Mouse (Mus musculus): ENCODE data around the gene Ambra1.

Ambra1 gene

GRCm38 (mm10) chr2:91921790-91922570 lies 192.0 kb downstream of the Ambra1 start:
- DNase-seq, result peak; percentile 90

DNA sequence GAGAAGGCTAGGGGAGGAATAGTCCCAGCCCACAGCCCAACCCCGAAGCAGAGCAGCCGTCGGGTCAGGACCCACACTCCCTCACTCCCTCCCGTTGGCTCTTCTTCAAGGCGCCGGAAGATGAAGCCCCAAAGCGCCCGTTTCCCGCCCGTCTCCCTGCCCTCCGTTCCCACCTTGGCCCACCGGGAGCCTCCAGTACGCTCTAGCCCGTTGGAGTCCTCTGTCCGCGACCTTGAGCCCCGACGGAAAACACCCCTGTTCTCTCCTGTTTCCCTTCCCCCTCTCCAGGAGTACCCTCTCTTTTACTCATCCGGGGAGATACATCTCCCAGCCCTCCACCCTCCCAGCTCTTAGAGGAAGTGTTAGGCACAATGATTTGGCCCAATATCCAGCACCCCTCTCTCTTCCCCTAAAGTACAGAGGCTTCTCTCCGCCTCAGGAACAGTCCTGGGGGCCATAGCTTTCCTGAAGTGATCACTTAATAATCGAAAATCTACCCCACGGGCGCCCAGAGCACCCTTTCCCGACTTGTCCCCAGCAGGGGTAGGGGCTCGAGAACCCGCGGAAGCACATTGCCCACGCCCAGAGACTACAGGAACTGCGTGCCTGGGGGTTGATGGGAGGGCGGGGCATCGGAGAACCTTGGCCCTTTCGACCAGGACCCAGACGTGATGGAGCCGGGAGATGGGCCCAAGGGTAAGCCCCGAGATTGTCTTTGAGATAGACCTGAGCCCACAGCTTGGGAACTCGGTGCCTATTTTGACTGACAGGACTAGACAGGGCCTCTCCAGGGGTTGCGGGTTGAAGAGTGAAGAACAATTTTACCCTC lies 192.9 kb downstream of the Ambra1 start:
- no peak for DNase-seq

DNA sequence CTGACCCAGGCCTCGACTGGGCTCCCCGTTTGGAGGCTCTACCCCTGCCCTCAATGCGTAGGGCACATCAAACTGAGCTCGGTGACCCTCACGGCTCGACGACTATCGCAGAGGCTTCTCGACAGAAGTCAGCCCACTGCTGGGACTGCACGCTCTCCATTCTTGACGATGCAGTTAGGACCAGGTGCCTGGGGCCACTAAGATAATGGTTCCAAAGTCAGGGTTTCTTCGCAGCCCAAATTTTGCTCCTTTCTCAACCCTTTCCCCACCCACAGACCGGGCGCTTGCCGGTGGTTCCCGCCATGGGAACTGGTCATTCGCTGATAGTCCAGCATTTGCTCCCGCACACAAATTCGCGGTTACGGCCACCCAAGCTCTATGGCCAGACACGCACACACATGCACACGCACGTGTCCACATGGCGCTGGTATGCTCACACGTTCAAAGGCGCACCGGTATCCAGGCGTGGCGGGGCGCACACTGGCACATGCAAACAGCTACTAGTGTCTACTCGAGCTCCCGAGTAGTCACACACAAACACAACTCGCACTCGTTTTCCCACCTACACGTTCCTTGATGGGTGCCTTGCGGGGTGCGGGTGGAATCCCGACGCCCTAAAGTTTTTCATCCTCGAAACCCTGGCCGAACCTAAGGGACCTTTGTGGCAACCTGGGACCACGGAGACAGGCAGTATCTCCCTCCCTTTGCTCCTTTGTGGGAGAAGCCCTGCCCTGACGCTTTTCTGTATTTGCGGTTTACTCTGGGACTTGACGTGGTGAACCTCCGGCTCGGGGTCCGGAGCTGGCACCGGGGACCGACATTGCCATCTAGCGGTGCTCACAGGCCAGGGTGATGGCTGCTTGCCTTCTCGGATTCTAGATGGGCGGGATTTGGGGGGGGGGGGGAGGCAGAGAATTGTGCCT lies 193.7 kb downstream of the Ambra1 start:
- DNase-seq, result peak; percentile 84

- no peak for DNase-seq
Observed at GRCm38 (mm10) chr2:91924726-91925125, 194.8 kb downstream of the Ambra1 start.

GRCm38 (mm10) chr2:91925442-91925841 lies 195.5 kb downstream of the Ambra1 start:
- no peak for DNase-seq

- no peak for DNase-seq
Observed at GRCm38 (mm10) chr2:91926949-91927348, 197.0 kb downstream of the Ambra1 start, which contains the start of gene Chrm4. TSS of gene Chrm4 (plus strand) at chr2:91927249.

GRCm38 (mm10) chr2:91927826-91928533 lies 198.0 kb downstream of the Ambra1 start:
- DNase-seq, result peak; percentile 89

GRCm38 (mm10) chr2:91928534-91929350 lies 198.8 kb downstream of the Ambra1 start:
- DNase-seq, result no peak

DNA sequence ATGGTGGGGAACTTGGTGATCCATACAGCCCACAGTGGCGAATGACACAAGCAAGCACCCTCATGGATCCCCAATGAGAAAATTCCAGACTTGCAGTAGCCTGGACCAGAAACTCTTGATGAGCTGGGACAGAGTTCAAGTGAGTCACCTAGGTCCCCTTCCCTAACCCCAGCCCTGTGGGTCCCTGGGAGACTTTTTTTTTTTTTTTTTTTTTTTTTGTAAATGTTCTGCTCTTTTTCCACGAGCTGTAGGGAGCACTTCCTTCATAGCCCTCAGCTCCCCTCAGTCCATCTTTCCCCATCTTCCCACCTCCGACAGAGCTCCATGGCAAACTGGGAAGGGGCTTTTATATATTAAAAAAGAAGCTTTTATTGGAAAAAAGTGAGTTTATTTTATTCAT lies 199.5 kb downstream of the Ambra1 start:
- no peak for DNase-seq

GRCm38 (mm10) chr2:91929936-91930335 lies 200.0 kb downstream of the Ambra1 start:
- DNase-seq, result peak; percentile 90

DNA sequence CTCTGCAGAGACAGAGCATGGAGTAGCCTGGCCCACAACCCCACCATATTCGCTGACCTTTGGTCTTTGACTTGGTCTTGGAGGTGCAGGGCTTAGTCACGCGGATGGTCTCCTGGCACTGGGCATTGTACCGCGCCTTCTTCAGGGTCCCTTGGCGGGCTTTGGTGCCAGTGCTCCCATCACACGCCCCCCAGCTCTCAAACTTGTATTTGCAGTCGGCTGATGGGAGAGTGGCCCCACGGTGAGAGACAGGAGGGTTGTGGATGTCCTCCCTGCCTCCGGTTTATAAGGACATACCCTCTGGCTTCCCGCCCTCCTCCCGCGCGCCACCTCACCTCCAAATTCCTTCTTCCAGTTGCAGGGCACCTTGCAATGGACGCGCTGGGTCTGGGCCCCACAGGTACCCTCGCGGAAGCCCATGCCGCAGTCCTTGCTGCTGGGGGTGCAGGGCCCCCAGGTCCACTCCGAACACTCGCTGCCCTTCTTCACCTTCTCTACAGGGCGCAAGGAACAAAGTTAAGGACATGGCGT lies 200.9 kb downstream of the Ambra1 start:
- DNase-seq, result peak; percentile 29

- DNase-seq, result peak; percentile 89
Observed at GRCm38 (mm10) chr2:91931328-91932159, 201.6 kb downstream of the Ambra1 start.

DNA sequence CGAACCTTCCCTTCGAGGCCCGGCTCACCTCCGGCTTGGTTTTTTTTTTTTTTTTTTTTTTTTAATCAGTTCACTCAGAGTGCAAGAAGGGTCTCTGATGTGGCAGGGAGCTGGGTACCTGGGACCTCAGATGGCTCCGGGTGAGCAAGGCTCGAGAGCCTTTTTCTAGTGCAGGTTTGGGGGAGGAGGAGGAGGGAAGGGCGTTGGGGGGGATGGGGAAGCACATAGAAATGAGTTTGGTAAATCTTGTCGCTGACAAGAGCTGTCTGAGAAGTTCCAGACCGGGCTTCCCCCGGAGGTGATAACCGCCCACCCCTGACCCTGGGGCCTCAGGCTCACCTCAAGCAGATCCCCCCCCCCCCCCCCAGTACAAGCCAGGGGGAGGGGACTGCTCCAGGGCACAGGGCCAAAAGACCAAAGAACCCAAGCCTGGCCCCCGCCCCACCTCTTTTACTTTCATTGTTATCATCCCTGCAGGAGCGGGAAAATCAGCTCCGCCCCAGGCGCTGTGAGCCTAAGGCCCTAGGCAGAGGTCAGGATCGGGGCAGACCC lies 202.3 kb downstream of the Ambra1 start, which contains the start of gene Mdk:
Gene Mdk, minus strand, starts transcription at position 138 of the 552 bp plus-strand sequence.
- DNase-seq, result peak; percentile 75

DNA sequence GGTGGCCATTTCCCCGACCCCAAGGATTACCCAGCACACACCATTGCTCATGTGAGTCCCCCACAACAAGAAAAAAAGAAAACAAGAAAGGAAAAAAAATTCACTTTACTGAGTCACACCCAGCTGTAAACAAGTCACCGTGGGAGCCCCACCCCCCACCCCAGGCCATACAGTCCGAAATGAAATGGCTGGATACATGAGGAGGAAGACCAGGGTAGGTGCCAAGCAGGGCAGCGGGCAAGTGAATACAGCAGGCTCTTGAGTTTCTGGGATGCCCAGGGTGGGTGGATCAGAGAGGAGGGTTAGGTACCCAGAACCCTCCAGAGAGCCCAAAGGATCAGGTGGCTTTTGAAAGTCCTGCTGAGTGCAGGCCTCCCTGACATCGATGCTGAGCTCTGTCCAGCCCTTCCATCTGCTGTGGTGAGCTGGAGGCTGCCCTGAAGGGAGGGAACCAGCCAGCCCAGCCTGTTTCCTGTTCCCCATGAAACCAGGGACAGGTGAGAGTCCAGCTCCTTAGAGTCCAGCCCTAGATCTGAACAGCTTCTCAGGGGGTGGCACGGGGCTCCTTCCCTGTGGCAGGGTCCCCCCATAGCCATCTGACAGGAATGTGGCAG lies 202.9 kb downstream of the Ambra1 start:
- DNase-seq, result no peak

GRCm38 (mm10) chr2:91933471-91933870 lies 203.5 kb downstream of the Ambra1 start:
- DNase-seq, result peak; percentile 40

- peak; percentile 35 for DNase-seq
Observed at GRCm38 (mm10) chr2:91934016-91934415, 204.1 kb downstream of the Ambra1 start.

DNA sequence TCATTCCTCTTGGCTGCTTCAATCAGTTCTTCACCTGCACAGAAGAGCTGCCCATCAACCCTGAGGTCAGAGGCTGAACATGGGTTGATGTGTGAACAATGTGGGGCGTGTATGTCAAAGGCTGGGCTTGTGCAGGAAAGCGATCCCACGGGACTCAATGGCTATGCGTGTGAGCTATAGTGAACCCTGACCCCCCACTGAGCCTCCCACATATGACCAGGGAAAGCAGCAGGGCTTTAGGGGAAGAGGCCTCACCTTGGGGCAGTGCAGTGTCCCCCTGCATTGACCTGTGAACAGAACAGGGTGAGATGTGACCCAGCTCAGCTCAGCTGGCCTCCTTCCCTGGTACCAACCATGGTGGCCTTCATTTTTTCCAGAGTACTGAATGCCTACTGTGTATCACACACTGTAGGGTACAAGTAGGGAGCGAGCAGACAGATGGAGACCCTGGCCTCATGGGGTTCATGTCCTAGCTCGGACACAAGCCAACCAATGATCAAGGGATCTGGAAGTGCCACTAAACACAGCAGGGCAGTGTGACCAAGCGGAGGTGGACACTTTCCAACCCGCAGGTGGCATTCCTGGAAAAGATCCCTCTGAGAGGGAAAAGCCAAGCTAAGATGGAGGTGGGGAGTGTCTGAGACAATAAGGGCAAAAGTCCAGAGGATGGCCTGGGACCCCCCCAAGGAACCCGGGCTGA lies 205.0 kb downstream of the Ambra1 start:
- no peak for DNase-seq

DNA sequence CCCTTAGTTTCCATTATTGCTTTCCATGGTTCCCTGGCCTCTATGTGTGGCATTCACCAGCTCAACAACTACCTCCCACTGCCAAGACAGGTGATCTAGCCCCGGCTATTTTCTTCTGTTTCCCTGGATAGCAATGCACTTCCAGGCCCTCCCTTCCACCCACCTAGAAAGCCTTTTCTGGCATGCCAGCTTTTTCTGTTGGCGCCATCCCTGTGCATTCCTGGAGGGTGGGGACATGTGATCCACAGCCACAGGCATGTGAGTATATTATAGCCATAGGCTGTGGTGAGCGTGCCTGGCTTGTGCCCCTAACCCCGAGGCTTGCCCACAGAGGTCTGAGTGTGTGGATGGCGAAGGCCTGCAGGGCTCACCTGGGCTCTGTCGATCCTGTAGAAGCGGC lies 206.2 kb downstream of the Ambra1 start:
- no peak for DNase-seq

All from retina, postnatal 1 day (tissue).